Mouse (Mus musculus) forebrain, postnatal 0 days (tissue): Measurements from ENCODE around the gene Farsa. TPM values are rescaled to one million over a fixed set of nuclear protein-coding genes. Genes with fewer than 3 reads are reported as not detected.
A peak's percentile ranks its signal among the peaks of the same experiment; 100 is the strongest.

ENCODE experiments used
- ATAC-seq: fragments of 200-750 bp; cut with Nextera tagmentation; 2 replicates; pipeline ENCODE4 v1.8.0; 2017; ENCODE audit warnings: mild to moderate bottlenecking, moderate library complexity
- DNase-seq: peaks from one replicate; pipeline ENCODE4 v3.0.0-alpha.2; 2015
- H3K27ac ChIP-seq: fragments of 300-500 bp; sonication (generic); 2 replicates; pipeline ENCODE4 v1.5.1; 2014; ENCODE audit warnings: low read depth, mild to moderate bottlenecking, antibody characterized with exemption, low read length, moderate library complexity, mixed read lengths
- H3K27me3 ChIP-seq: fragments of 300-500 bp; sonication (generic); 2 replicates; pipeline ENCODE4 v1.6.1; 2014; ENCODE audit warnings: mild to moderate bottlenecking, low read length, mixed read lengths; ENCODE audit not compliant: insufficient read depth
- H3K36me3 ChIP-seq: fragments of 300-500 bp; sonication (generic); 2 replicates; pipeline ENCODE4 v1.6.1; 2014; ENCODE audit warnings: mild to moderate bottlenecking, moderate library complexity; ENCODE audit not compliant: insufficient read depth
- H3K4me1 ChIP-seq: fragments of 300-500 bp; sonication (generic); 2 replicates; pipeline ENCODE4 v1.6.1; 2014; ENCODE audit warnings: antibody characterized with exemption; ENCODE audit not compliant: insufficient read depth
- H3K4me2 ChIP-seq: fragments of 300-500 bp; sonication (generic); 2 replicates; pipeline ENCODE4 v1.6.1; 2014; ENCODE audit warnings: low read depth, mild to moderate bottlenecking, moderate library complexity
- H3K4me3 ChIP-seq: fragments of 300-500 bp; sonication (generic); 2 replicates; pipeline ENCODE4 v1.5.1; 2014; ENCODE audit warnings: low read depth, low read length, mixed read lengths
- H3K9ac ChIP-seq: fragments of 300-500 bp; sonication (generic); 2 replicates; pipeline ENCODE4 v1.6.1; 2014; ENCODE audit warnings: mild to moderate bottlenecking
- H3K9me3 ChIP-seq: fragments of 300-500 bp; sonication (generic); 2 replicates; pipeline ENCODE4 v1.6.1; 2016; ENCODE audit warnings: low read length
- CTCF ChIP-seq: sonication (generic); IDR thresholded peaks from 2 replicates; pipeline ENCODE4 v1.5.1; 2016; ENCODE audit warnings: antibody characterized with exemption, control low read depth, low read depth
- WGBS: fragments of 180-500 bp; shearing (Covaris S2); extraction: QIAGEN DNeasy Blood & Tissue Kit; methylation state at CpG from one replicate; pipeline ENCODE4 v1.1.7; 2014; 5-methylcytosine and 5-hydroxymethylcytosine counted together
- polyA plus RNA-seq: library from polyadenylated mRNA; unstranded; fragments of >200 nt; fragmentation: Nextera tagmentation; extraction: Ambion mirVana; gene quantifications from 2 replicates; pipeline ENCODE4 v1.2.1, GENCODE M21; 2015
- total RNA-seq: library from RNA; depleted of rRNA; stranded (reverse); fragments of >200 nt; gene quantifications from 2 replicates; pipeline ENCODE4 v1.2.3, GENCODE M21; 2014

Farsa gene
- total and polyA plus RNA-seq, 2 experiments from 2014 or later = 77.1 to 100 TPM

- Histone ChIP-seq H3K27ac (no peak overlapping the region), H3K4me1 (no peaks in the 10 kb centered on the region), H3K4me3 (no peak overlapping the region), H3K36me3 (no peaks in the 10 kb centered on the region), H3K4me2 (no peak overlapping the region), H3K9ac (no peak overlapping the region), H3K27me3 (no peaks in the 10 kb centered on the region), H3K9me3 (no peaks in the 10 kb centered on the region)
- DNase-seq = no peak
- WGBS = 85% methylated on average over 1 of the region's 1 CpGs
- TF ChIP-seq CTCF = no peak
- ATAC-seq = no peak
Measured at GRCm38 (mm10) chr8:84878915-84879314, 22.1 kb downstream of the Farsa start.

- TF ChIP-seq CTCF = no peak
- H3K9ac ChIP-seq = no peak overlapping the region
- H3K27me3 ChIP-seq = no peaks in the 10 kb centered on the region
- H3K4me3 ChIP-seq = no peak overlapping the region
- H3K9me3 ChIP-seq = no peaks in the 10 kb centered on the region
- H3K4me1 ChIP-seq = no peaks in the 10 kb centered on the region
- H3K36me3 ChIP-seq = peaks cover 38% of the 10 kb centered on the region
- no peak overlapping the region for H3K4me2 ChIP-seq
- no peak for DNase-seq
- H3K27ac ChIP-seq = no peak overlapping the region
- ATAC-seq = no peak
- WGBS = 86% methylated on average over 4 of the region's 4 CpGs
Measured at GRCm38 (mm10) chr8:84884728-84885127, 27.9 kb downstream of the Farsa start.

GRCm38 (mm10) chr8:84888280-84888679, 31.5 kb downstream of the Farsa start:
- Histone ChIP-seq H3K27me3 (no peaks in the 10 kb centered on the region), H3K4me1 (peaks cover 5% of the 10 kb centered on the region; the same call in 1 of the 2 replicates), H3K36me3 (peaks cover 52% of the 10 kb centered on the region), H3K9me3 (no peaks in the 10 kb centered on the region), H3K9ac (no peak overlapping the region), H3K27ac (no peak overlapping the region), H3K4me3 (no peak overlapping the region), H3K4me2 (no peak overlapping the region)
- TF ChIP-seq CTCF = no peak
- no peak for ATAC-seq
- no peak for DNase-seq
- 96% methylated on average over 3 of the region's 3 CpGs for WGBS

GRCm38 (mm10) chr8:84889141-84889540, 32.4 kb downstream of the Farsa start:
- TF ChIP-seq CTCF = no peak
- Histone ChIP-seq H3K9ac (no peak overlapping the region), H3K27ac (no peak overlapping the region), H3K9me3 (no peaks in the 10 kb centered on the region), H3K4me1 (peaks cover 5% of the 10 kb centered on the region; the same call in 1 of the 2 replicates), H3K4me3 (no peak overlapping the region), H3K36me3 (peaks cover 52% of the 10 kb centered on the region), H3K4me2 (no peak overlapping the region), H3K27me3 (no peaks in the 10 kb centered on the region)
- 75% methylated on average over 1 of the region's 1 CpGs for WGBS
- DNase-seq = no peak
- ATAC-seq = no peak

GRCm38 (mm10) chr8:84892993-84893708, 36.4 kb downstream of the Farsa start:
- H3K27me3 ChIP-seq = no peaks in the 10 kb centered on the region
- ATAC-seq (no peak; the same call in 1 of the 2 replicates), DNase-seq (no peak)
- H3K4me3 ChIP-seq = peak overlapping the region; percentile 62
- peak overlapping the region; percentile 59 for H3K9ac ChIP-seq
- H3K4me1 ChIP-seq = peaks cover 5% of the 10 kb centered on the region; the same call in 1 of the 2 replicates
- no peaks in the 10 kb centered on the region for H3K9me3 ChIP-seq
- no peak for TF ChIP-seq CTCF
- H3K36me3 ChIP-seq = peaks cover 26% of the 10 kb centered on the region
- H3K27ac ChIP-seq = no peak overlapping the region
- peak overlapping the region; percentile 88 for H3K4me2 ChIP-seq
- 12% methylated on average over 31 of the region's 31 CpGs for WGBS

GRCm38 (mm10) chr8:84893709-84894134, 36.9 kb downstream of the Farsa start, which contains the start of gene Gcdh:
Gene Gcdh, minus strand, starts transcription at chr8:84893921.
- ATAC-seq (peak; percentile 100), DNase-seq (peak; percentile 94)
- peaks cover 5% of the 10 kb centered on the region; the same call in 1 of the 2 replicates for H3K4me1 ChIP-seq
- H3K9me3 ChIP-seq = no peaks in the 10 kb centered on the region
- 0% methylated on average over 11 of the region's 11 CpGs for WGBS
- no peaks in the 10 kb centered on the region for H3K27me3 ChIP-seq
- H3K9ac ChIP-seq = peak within 1 kb of the TSS; percentile 59
- TF ChIP-seq CTCF = no peak
- H3K36me3 ChIP-seq = peaks cover 20% of the 10 kb centered on the region
- peak within 1 kb of the TSS; percentile 88 for H3K4me2 ChIP-seq
- no peak within 1 kb of the TSS for H3K27ac ChIP-seq
- peak within 1 kb of the TSS; percentile 62 for H3K4me3 ChIP-seq

- Histone ChIP-seq H3K27me3 (no peaks in the 10 kb centered on the region), H3K36me3 (peaks cover 7% of the 10 kb centered on the region), H3K4me1 (peaks cover 5% of the 10 kb centered on the region; the same call in 1 of the 2 replicates), H3K4me3 (no peak overlapping the region), H3K9ac (no peak overlapping the region), H3K27ac (no peak overlapping the region), H3K9me3 (no peaks in the 10 kb centered on the region), H3K4me2 (no peak overlapping the region)
- ATAC-seq (no peak), DNase-seq (no peak)
- 71% methylated on average over 5 of the region's 5 CpGs for WGBS
- no peak for TF ChIP-seq CTCF
Measured at GRCm38 (mm10) chr8:84895963-84896362, 39.2 kb downstream of the Farsa start.
